Mouse (Mus musculus) hematopoietic stem cell, adult 5-6 weeks (primary cell): Measurements from ENCODE around the gene Asb18. TPM values are rescaled to one million over a fixed set of nuclear protein-coding genes. Genes with fewer than 3 reads are reported as not detected.

Experiments used
- ATAC-seq, 2 experiments: fragments of 125-278 bp in 1 of 2; replicated peaks in 1 of 2; 2 replicates each; pipeline ENCODE4 v1.8.0; 2016 to 2017; ENCODE audit warnings: inconsistent platforms in 2 of 2, mild to moderate bottlenecking in 2 of 2, moderate number of reproducible peaks in 2 of 2, low read depth in 1 of 2, moderate TSS enrichment in 1 of 2; ENCODE audit not compliant: low FRiP score in 2 of 2, poor library complexity in 2 of 2, severe bottlenecking in 2 of 2, insufficient read depth in 1 of 2, low TSS enrichment in 1 of 2
- total RNA-seq: library from RNA; stranded (forward); fragments of 172-1452, 232-1000 nt; gene quantifications from 2 replicates; pipeline ENCODE4 v1.2.3, GENCODE M21; 2017

Gene Asb18
- total RNA-seq, 1 experiment from 2014 or later, result not detected

- no peak for ATAC-seq
Measured at GRCm38 (mm10) chr1:89992256-89992655, 22.2 kb downstream of the Asb18 start.

GRCm38 (mm10) chr1:89977261-89977660, 37.2 kb downstream of the Asb18 start:
- no peak for ATAC-seq

- no peak for ATAC-seq
Measured at GRCm38 (mm10) chr1:89976411-89976810, 38.1 kb downstream of the Asb18 start.

GRCm38 (mm10) chr1:89974541-89974940, 39.9 kb downstream of the Asb18 start:
- ATAC-seq, result no peak

GRCm38 (mm10) chr1:89971848-89972247, 42.6 kb downstream of the Asb18 start:
- ATAC-seq, result no peak

GRCm38 (mm10) chr1:89969714-89970110, 44.8 kb downstream of the Asb18 start:
- no peak for ATAC-seq

GRCm38 (mm10) chr1:89969072-89969713, 45.3 kb downstream of the Asb18 start:
- no peak for ATAC-seq

- ATAC-seq, result no peak
Measured at GRCm38 (mm10) chr1:89968111-89968851, 46.2 kb downstream of the Asb18 start.

- no peak for ATAC-seq
Measured at GRCm38 (mm10) chr1:89967585-89967984, 46.9 kb downstream of the Asb18 start.

GRCm38 (mm10) chr1:89964426-89964825, 50.0 kb downstream of the Asb18 start:
- no peak for ATAC-seq

- no peak for ATAC-seq
Measured at GRCm38 (mm10) chr1:89963296-89963695, 51.2 kb downstream of the Asb18 start.

GRCm38 (mm10) chr1:89962092-89962491, 52.4 kb downstream of the Asb18 start:
- ATAC-seq, result no peak

- no peak for ATAC-seq
Measured at GRCm38 (mm10) chr1:89959393-89959792, 55.1 kb downstream of the Asb18 start.

GRCm38 (mm10) chr1:89943202-89943601, 71.3 kb downstream of the Asb18 start:
- ATAC-seq, result peak; percentile 59 to 63; a peak in 3 of 4 replicates

- ATAC-seq, result no peak
Measured at GRCm38 (mm10) chr1:89942395-89942976, 72.0 kb downstream of the Asb18 start.

- no peak for ATAC-seq
Measured at GRCm38 (mm10) chr1:89941701-89942381, 72.6 kb downstream of the Asb18 start.

- ATAC-seq, result no peak
Measured at GRCm38 (mm10) chr1:89940961-89941524, 73.4 kb downstream of the Asb18 start.
